Mouse (Mus musculus) lung, postnatal 25 days (tissue): ENCODE measurements around the gene Mfsd11.
A peak's percentile ranks its signal among the peaks of the same experiment; 100 is the strongest.

ENCODE experiments used
- DNase-seq: peaks from one replicate; pipeline ENCODE4 v3.0.0; 2022; ENCODE audit warnings: low spot score

Mfsd11 gene

DNA sequence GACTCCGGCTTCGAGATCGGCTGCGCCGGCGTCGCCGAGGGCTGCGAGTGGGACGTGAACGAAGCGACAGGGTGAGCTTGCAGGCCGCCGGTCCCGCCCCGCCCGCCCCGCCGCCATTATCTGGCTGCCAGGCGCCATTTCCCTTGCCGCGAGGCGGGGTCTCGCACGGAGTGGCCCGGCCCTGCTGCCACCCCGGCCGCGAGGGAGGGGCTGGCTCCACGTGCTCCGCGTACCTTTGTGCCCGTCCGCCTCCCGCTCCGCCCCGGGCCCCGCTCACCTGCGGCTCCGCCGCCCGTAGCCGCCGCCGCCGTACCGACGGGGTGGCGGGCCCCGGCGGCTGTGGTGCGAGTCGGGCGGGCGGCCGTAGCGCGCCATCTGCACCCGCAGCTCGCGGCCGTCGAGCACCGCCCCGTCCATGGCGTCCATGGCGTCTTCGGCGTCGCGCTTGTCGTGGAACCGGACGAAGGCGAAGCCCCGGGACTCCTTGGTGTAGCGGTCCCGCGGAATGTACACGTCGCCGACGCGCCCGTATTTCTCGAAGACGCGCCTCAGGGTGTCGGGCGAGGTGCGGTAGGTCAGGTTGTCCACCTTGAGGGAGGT, at the start of gene Mfsd11:
TSS of gene Mfsd11 (plus strand) at position 150 of the 600 bp plus-strand sequence.
- DNase-seq: peak; percentile 88

DNA sequence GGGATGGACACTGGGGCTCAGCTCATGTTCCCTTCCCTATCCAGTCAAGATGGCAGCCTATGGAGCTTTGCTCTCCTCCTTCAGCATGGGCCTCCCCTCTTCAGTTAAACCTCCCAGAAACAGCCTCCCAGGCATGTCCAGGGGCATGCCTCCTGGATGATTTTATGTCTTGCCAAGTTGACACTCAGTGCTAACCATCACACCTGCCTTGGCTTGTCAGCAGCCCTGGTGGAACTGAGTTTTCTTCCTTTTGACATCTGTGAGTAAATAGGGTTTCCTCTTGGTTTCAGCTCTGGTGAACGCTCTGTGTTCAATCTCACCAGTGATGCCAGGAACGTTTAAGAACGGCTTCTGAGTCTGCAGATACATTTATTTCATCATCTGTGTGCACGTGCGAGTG, 49.5 kb upstream of the Mfsd11 start:
- no peak for DNase-seq

DNA sequence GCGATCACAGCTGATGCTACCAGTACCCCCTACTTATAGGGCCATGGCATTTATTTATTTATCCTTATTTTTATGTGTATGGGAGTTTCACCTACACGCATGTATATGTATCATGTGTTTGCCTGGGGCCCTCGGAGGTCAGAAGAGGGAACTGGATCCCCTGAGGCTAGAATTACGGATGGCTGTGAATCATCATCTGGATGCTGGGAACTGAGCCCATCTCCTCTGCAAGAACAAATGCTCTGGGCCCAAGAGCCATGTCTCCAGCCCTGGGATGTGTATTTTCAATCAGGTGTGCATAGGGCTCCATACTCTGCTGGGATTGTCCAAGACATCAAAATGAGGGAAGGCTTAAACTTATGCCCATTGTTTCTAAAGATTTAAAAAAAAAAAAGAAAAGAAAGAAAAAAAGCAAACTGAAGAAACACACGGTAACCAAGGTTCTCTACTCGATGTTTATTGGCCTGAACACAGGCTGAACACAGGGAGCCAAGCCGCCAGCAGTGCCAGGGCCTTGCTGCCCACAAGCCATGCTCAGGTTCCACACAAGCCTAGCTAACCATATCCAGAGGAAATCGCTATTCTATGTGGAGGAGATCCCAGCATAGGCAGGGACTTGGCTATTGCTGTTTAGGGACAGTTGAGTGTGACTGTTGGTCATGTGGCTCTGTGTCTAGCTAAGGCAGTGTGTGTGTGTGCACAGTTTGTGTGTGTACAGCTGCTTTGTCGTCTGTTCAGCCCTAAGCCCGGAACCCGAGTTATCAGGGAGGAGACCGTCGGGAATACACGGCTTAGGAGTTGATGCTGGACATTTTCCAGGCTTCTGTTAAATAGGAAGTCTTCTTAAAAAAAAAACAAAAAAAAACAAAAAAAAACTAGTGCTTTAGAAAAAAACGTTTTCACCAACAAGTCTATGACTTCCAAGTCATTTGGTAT, 45.8 kb upstream of the Mfsd11 start:
- DNase-seq: no peak

- no peak for DNase-seq
Observed at GRCm38 (mm10) chr11:116807116-116807515, 45.1 kb upstream of the Mfsd11 start.

DNA sequence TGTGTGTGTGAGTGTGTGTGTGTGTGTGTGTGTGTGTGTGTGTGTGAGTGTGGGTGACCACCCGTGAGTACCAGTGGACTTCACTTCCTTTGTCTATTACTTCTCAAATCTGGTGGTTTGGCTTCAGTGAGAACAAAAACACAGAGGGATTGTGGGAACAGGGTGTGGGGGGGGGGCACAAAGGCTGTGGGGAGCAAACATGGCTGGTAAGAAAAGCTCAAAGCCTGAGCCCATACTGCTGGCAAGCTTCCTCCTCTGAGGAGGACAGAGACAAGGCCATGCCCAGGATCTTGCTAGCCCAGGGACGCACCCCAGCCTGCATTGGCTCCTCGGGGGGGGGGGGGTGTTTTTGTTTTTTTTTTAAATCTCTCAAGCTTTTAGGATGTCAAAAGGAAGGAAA, 44.7 kb upstream of the Mfsd11 start:
- DNase-seq: no peak

GRCm38 (mm10) chr11:116807938-116808606, 44.2 kb upstream of the Mfsd11 start:
- peak; percentile 86 for DNase-seq

DNA sequence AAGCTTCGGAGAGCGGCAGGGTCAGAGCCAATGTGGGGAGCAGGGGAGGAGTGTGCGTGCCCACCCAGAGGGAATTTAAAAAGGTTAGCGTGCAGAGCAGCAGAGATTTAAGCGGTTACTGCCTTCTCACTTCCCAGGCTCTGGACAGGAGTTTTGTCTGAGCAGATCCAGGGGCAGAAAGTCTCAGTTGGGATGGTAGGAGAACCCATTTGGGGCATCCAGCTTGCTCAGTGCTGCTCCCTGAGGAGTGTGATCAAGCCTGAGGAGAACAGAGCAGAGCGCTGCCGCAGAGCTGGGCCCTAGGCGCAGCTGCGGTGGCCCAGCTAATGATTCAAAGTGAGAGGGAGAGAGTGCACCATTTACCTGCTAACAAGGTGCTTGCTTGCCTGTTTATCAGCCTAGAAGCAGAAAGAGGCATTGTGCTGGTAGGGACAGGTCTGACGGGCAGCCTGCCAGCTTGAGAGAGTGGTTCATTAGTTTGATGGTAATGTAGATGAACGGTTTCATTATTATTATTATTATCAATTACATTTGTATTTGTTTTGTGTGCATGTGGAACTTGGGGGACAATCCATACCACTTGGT, 43.3 kb upstream of the Mfsd11 start:
- no peak for DNase-seq

- DNase-seq: no peak
Observed at GRCm38 (mm10) chr11:116809520-116809919, 42.7 kb upstream of the Mfsd11 start.

- no peak for DNase-seq
Observed at GRCm38 (mm10) chr11:116810528-116810927, 41.7 kb upstream of the Mfsd11 start.

DNA sequence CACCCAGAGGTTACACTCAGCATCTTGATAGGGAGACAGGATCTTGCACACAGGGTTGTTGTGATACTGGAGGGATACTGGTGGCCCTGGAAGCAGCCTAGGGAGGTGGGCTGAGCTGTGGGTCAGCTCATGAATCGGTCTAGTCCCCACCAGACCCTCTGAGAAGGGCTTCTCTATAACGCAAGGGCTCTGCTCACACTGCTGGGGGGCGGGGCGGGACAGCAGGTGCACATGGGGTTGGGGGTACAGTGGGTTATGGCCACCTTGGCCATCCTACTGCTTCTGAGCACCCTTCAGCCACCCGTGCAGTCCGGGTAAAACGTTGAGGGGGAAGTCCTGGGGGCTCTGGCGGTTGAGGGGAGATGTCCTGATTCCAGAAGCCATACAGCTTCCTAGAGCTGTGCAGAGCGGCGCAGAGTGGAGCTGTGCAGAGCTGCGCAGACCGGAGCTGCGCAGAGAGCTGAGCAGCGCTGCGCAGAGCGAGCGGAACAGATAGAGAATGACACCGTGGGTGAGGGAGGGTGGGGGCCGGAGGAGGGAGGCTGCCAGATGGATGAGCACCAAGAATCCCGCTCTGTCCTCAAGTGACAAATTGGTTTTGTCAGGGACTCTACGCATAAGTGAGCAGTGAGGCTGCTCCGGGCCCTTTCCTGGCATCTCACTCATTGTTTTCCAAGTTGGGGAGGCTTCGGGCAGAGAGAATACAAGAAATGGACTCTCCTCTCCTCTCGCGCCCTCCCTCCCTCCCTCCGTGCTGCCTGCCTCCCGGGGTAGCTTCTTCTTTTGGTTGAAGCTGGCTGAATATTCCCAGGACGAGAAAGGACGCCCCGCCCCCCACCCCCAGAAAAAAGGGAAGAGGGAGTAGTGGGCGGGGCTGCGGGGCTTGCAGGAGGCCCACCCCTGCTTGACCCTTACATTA, 41.0 kb upstream of the Mfsd11 start:
- DNase-seq: peak; percentile 47

- DNase-seq: no peak
Observed at GRCm38 (mm10) chr11:116812793-116813529, 39.3 kb upstream of the Mfsd11 start.

DNA sequence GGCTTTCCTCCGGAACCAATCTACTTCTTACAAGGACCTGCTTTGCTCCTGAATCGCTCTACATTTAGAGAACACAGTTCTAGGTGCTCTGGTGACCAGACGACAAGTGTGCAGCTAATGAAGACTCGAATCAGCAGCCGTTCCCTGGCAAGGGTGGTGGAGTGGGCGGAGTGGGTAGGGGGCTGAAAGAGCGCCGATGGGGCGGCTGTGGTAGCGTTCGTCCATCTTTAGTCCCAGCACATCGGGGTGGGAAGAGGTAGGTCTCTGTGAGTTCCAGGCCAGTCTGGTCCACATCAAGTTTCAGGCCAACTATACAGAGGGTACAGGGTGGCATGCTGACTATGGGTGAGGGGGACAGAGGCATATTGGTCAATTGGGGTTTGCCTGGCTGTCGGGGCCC, 38.6 kb upstream of the Mfsd11 start:
- DNase-seq: no peak

GRCm38 (mm10) chr11:116814076-116814883, 38.0 kb upstream of the Mfsd11 start:
- peak; percentile 64 for DNase-seq

- no peak for DNase-seq
Observed at GRCm38 (mm10) chr11:116814884-116815415, 37.3 kb upstream of the Mfsd11 start.

GRCm38 (mm10) chr11:116816769-116817168, 35.5 kb upstream of the Mfsd11 start:
- peak; percentile 61 for DNase-seq

GRCm38 (mm10) chr11:116817567-116817966, 34.7 kb upstream of the Mfsd11 start:
- no peak for DNase-seq

DNA sequence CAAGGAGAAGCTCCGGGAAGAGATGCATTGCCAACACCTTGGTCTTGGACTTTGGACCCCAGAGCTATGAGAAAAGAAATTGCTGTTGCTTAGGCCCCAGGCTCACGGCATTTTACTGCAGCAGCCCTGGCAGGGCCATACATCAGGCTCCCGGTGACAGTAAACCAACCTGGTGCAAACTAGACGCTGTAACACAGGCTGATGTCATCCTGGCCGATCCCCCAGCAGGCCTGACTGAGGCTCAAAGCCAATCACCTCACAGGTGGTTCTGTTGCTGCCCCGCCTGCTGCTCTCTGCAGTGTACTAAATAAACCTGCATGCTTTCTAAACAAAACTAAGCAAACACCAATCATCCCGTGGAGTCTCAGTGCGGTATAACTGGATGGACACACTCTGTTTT, 33.5 kb upstream of the Mfsd11 start:
- DNase-seq: no peak

- DNase-seq: no peak
Observed at GRCm38 (mm10) chr11:116819932-116820593, 32.2 kb upstream of the Mfsd11 start.
